Mouse (Mus musculus): ENCODE data around the gene Zfp940.
A peak's percentile ranks its signal among the peaks of the same experiment; 100 is the strongest.

Gene Zfp940

DNA sequence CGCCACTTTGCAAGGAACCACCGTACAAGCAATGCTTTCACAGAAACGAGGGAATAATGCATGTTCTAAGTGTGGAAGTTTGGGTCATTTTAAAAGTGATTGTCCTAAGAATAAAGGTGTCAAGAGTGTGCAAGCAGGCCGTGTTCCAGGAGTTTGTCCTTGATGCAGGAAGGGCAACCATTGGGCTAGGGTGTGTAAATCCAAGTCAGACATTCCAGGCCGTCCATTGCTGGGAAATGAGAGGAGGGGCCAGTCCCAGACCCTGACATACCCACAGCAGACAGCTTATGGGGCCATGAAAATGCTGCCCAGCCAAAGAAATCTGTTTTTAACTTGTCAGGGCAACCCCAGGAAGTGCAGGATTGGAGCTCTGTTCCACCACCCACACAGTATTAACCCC lies 46.4 kb downstream of the Zfp940 start:
- DNase-seq: no peak

DNA sequence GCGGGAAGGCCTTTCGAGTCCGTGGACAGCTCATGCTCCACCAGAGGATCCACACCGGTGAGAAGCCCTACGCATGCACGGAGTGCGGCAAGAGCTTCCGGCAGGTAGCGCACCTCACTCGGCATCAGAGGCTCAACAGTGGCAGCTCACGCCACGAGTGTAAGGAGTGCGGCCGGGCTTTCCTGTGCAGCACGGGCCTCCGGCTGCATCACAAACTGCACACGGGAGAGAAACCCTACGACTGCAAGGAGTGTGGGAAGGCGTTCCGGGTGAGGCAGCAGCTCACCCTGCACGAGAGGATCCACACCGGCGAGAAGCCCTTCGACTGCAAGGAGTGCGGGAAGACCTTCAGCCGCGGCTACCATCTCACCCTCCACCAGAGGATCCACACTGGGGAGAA lies 60.6 kb downstream of the Zfp940 start:
- DNase-seq: no peak

DNA sequence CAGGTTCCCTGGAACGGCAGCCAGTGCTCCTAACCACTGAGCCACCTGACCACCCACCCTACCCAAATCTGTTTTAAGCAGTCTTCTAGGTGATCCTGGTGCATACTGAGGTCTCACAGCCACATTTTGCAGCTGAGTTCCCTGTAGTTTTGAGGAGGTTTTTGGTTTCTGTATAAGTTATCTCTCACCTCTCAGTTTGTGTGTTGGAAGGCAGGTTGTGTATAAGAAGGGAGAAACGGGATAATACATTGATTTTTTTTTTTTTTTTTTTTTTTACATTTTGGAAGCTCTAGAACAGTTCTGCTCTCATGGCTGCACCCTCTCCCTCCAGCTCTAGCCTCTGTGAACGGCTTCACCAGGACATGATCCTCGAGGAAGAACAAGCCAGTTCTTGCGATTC lies 67.6 kb downstream of the Zfp940 start:
- no peak for DNase-seq

DNA sequence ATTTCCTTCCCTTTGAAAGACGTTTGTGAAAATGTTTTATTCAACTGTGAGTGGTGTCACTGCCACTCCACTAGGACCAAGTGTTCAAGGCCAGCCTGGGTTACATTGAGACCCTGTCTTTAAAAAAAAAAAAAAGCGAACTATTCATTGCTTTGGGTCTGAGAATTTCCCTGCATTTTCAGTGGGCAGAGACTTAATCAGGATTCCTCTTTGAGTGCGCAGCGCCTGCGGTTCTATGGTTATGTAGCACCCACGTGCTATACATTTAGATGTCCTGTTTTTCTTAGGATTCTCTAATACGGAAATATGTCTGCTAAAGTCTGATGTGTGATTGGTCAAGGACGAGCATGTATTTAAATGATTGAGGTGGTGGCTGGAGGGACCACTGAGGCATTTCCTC lies 68.4 kb downstream of the Zfp940 start:
- DNase-seq: no peak

DNA sequence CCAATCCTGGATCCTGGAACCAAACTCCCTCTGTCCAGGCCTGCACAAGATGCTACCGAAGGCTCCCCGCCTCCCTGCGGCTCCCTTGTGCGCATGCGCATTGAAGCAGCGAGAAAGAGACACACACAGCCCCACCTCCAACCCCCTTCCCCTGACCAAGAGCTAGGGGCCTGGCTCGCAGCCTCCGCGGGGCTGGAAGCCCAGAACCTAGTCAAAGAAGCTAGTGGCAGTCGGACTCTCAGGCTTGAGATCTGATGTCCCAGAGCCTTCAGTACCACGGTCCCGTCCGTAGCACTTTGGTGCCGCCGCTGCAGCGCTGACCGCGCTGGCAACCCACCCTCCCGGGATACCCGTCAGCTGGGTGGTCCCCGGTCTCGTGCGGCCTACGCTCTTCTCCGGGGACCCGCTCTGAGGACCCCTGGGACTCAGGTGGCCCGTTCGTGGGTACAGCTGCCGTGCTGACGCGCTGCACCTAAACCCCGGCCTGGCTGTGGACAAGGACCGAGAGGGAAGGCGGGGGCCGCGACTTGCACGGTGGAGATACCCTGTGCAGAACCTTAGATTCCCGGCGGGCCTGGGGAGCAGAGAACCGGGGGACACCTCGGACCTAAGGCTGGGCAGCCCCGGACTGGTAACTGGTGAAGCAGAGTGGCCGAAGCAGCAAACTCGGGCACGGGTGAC lies 69.5 kb downstream of the Zfp940 start, which contains the start of gene Zfp30:
Gene Zfp30 (plus strand): TSS at position 128 of the 681 bp plus-strand sequence.
- peak; percentile 91 for DNase-seq
